Mouse (Mus musculus): ENCODE results near the gene Pus1. TPM values are rescaled to one million over a fixed set of nuclear protein-coding genes. Genes with fewer than 3 reads are reported as not detected.

Gene Pus1
- polyA plus RNA-seq (2015; fragmentation: Nextera tagmentation; extraction: Ambion mirVana), result 12.5 and 14.2 TPM in 2 replicates

DNA sequence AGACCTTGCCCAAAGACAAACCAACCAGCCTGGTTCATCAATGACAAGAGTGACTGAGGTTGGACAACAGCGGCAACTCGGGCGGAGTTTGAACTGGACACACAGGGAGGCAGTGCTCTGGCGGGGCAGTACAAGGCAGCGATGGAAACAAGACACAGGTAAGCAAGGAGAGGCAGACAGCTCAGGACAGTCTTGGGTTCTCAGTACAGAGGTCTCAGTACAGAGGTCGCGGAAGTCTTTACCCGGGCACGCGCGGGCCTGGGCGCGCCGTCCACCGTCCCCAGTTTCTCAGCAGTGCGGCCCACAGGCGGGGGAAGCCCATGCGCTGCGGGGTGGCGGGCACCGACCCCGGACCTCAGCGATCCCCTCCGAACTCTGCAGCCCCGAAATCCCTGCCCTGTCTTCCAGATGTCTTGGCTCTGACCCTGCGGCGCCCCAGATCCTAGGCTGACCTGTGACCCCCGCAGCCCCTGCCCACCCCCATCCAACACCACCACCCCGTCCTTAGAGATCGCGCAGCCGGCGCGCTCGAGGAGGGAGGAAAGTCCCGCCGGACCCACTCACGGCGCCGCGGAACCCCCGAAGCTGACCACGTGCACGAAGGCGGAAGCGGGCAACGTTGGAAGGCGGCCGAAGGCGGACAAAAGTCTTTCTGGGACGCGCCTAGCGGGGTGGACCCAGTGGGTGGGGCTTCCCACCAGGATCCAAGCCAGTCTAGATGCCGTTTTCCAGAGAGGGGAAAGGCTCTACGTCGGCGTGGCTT is at the start of gene Pus1:
Gene Pus1, minus strand, starts transcription at position 662 of the 763 bp plus-strand sequence.
- H3K9me3 ChIP-seq (ENCODE audit: low read length), result no peaks in the 10 kb centered on the region
- under 1% methylated on average over 57 of the region's 57 CpGs for WGBS
- H3K4me2 ChIP-seq (replicated peaks; ENCODE audit: low read depth, low read length), result peak within 1 kb of the TSS; percentile 97
- H3K36me3 ChIP-seq (ENCODE audit: insufficient read depth, low read length), result no peaks in the 10 kb centered on the region
- peak within 1 kb of the TSS; percentile 63 for H3K9ac ChIP-seq (replicated peaks; ENCODE audit: low read depth)
- ATAC-seq (peak; percentile 97), DNase-seq (ENCODE audit: low spot score) (peak; percentile 95)
- peak within 1 kb of the TSS; percentile 43; the same call in 1 of the 2 replicates for H3K27ac ChIP-seq (ENCODE audit: low read length)
- no peaks in the 10 kb centered on the region for H3K27me3 ChIP-seq (replicated peaks; ENCODE audit: insufficient read depth, low read length)
- H3K4me1 ChIP-seq (ENCODE audit: insufficient read depth, low read depth, low read length), result no peaks in the 10 kb centered on the region
- peak within 1 kb of the TSS; percentile 71 for H3K4me3 ChIP-seq (ENCODE audit: low read depth, low read length)
- TF ChIP-seq CTCF (IDR thresholded peaks at IDR 0.05) (no peak), EP300 (IDR thresholded peaks at IDR 0.05) (no peak)

DNA sequence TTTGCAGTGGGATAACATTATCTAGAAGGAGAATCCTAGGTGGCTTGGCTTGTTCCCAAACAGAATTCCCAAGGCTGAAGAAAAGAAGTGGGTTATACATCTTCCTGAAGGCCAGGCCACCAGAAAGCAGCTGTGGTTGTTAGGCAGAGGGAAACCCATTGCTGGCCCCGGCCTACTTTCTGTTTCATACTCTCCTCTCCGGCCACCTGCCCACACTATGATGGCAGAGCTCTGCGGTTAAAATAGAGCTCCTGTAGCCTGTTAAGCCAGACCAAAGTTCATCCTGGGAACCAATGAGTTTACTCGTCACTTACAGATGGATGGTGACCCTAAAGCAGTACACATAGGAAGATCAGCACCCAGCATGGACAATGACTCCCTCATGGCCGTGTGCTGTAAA is 47.1 kb upstream of the Pus1 start:
- Histone ChIP-seq H3K4me2 (replicated peaks; ENCODE audit: low read depth, low read length) (no peak overlapping the region), H3K9ac (replicated peaks; ENCODE audit: low read depth) (no peak overlapping the region), H3K27ac (ENCODE audit: low read length) (no peak overlapping the region), H3K4me3 (ENCODE audit: low read depth, low read length) (no peak overlapping the region), H3K9me3 (ENCODE audit: low read length) (no peaks in the 10 kb centered on the region), H3K36me3 (ENCODE audit: insufficient read depth, low read length) (no peaks in the 10 kb centered on the region), H3K27me3 (replicated peaks; ENCODE audit: insufficient read depth, low read length) (no peaks in the 10 kb centered on the region), H3K4me1 (ENCODE audit: insufficient read depth, low read depth, low read length) (no peaks in the 10 kb centered on the region)
- WGBS, result 93% methylated on average over 5 of the region's 5 CpGs
- no peak for ATAC-seq
- TF ChIP-seq CTCF (IDR thresholded peaks at IDR 0.05), result no peak
- no peak for TF ChIP-seq EP300 (IDR thresholded peaks at IDR 0.05)
- no peak for DNase-seq (ENCODE audit: low spot score)

DNA sequence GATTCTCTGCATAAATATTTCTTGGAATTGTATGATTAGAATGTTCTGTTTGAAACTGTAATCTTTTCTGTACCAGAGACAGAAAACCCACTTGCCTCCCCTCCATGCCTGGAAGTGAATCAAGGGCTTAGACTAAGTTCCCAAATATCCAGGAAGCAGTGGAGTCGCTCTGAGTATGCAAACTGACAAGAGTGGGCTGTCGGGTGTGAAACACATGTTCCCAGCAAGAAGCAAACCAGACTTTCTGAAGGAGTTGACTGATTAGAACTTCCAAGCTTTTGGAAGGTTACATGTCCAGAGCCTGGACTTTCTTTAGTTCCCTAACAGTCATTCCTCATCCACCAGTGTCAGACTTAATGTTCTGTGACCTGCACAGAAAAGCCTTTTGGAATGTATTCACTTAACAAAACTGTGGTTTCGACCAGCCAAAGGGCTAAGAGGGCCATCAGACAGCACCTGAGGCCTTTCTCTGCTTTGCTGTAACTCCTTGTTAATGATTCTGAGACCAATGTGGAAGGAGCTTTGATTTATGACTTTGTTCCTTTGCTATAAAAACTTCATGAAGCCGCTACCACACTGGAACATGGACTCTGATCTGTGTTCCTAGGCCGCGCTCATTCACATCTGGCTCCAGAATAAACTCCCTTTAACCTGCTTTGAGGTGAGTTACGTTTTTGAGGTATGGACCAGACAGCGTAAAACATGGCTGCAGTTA is 46.5 kb upstream of the Pus1 start:
- no peak for ATAC-seq
- H3K4me2 ChIP-seq (replicated peaks; ENCODE audit: low read depth, low read length), result no peak overlapping the region
- H3K36me3 ChIP-seq (ENCODE audit: insufficient read depth, low read length), result no peaks in the 10 kb centered on the region
- no peak for TF ChIP-seq EP300 (IDR thresholded peaks at IDR 0.05)
- no peak for TF ChIP-seq CTCF (IDR thresholded peaks at IDR 0.05)
- H3K27me3 ChIP-seq (replicated peaks; ENCODE audit: insufficient read depth, low read length), result no peaks in the 10 kb centered on the region
- WGBS, result 87% methylated on average over 8 of the region's 8 CpGs
- no peak overlapping the region for H3K4me3 ChIP-seq (ENCODE audit: low read depth, low read length)
- no peak for DNase-seq (ENCODE audit: low spot score)
- no peaks in the 10 kb centered on the region for H3K4me1 ChIP-seq (ENCODE audit: insufficient read depth, low read depth, low read length)
- H3K9ac ChIP-seq (replicated peaks; ENCODE audit: low read depth), result no peak overlapping the region
- no peak overlapping the region for H3K27ac ChIP-seq (ENCODE audit: low read length)
- H3K9me3 ChIP-seq (ENCODE audit: low read length), result no peaks in the 10 kb centered on the region

DNA sequence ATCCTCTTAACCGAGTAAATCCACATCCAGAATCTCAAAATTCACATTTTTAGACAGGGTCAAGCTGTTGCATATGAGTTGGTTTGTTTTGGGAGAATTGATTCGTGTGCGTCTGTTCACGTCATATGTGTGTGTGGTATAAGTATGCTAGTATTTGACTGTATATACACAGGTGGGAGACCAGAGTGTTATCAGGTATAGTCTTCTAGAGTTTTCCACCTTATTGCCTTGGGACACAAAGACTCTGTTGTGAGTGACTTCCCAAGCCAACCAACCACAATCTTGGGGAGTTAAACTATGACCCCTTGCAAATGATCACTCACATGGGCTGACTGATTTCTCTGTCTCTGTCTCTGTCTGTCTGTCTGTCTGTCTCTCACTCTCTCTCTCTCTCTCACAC is 44.0 kb upstream of the Pus1 start:
- Histone ChIP-seq H3K27ac (ENCODE audit: low read length) (no peak overlapping the region), H3K4me2 (replicated peaks; ENCODE audit: low read depth, low read length) (no peak overlapping the region), H3K27me3 (replicated peaks; ENCODE audit: insufficient read depth, low read length) (no peaks in the 10 kb centered on the region), H3K4me3 (ENCODE audit: low read depth, low read length) (no peak overlapping the region), H3K36me3 (ENCODE audit: insufficient read depth, low read length) (no peaks in the 10 kb centered on the region), H3K9ac (replicated peaks; ENCODE audit: low read depth) (no peak overlapping the region), H3K4me1 (ENCODE audit: insufficient read depth, low read depth, low read length) (no peaks in the 10 kb centered on the region), H3K9me3 (ENCODE audit: low read length) (no peaks in the 10 kb centered on the region)
- DNase-seq (ENCODE audit: low spot score), result no peak
- no peak for ATAC-seq
- WGBS, result 65% methylated on average over 4 of the region's 4 CpGs
- no peak for TF ChIP-seq EP300 (IDR thresholded peaks at IDR 0.05)
- TF ChIP-seq CTCF (IDR thresholded peaks at IDR 0.05), result no peak

DNA sequence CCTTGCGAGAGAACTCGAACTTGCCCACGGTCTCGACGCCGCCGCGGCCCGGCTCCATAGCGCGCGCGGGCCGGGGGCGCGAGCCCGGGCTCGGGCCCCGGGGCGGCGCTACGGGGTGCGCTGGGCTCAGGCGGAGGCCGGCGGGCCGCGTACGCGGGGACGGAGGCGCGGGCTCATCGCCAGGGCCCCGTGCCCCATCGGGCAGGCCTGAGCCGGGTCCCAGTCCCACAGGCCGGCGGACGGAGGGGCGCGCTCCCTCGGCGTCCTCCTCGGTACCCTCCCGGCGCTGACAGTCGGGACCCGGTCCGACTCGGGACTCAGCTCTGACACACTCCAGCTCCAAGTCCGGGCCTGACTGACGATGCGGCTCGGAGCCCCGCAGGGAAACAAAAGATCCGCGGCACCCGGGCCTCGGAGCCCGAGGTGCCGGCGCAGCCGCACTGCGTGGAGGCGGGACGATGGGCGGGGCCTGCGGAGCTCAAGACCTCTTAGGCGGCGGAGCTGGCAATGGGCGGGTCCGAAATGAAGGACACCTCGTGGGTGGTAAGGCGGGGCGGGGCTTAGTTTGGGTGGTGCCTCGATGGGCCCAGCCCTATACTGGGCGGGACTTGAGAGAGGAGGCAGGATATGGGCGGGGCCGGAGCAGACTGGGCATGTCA is 29.3 kb upstream of the Pus1 start, which contains the start of gene Ulk1:
Gene Ulk1, minus strand, starts transcription at position 431 of the 659 bp plus-strand sequence.
- H3K27ac ChIP-seq (ENCODE audit: low read length), result peak within 1 kb of the TSS; percentile 94
- TF ChIP-seq CTCF (IDR thresholded peaks at IDR 0.05) (no peak), EP300 (IDR thresholded peaks at IDR 0.05) (no peak)
- WGBS, result 3% methylated on average over 65 of the region's 80 CpGs
- peak within 1 kb of the TSS; percentile 95 for H3K4me2 ChIP-seq (replicated peaks; ENCODE audit: low read depth, low read length)
- no peaks in the 10 kb centered on the region for H3K9me3 ChIP-seq (ENCODE audit: low read length)
- H3K9ac ChIP-seq (replicated peaks; ENCODE audit: low read depth), result peak within 1 kb of the TSS; percentile 95
- peaks cover 6% of the 10 kb centered on the region; the same call in 1 of the 2 replicates for H3K36me3 ChIP-seq (ENCODE audit: insufficient read depth, low read length)
- DNase-seq (ENCODE audit: low spot score) (peak; percentile 99), ATAC-seq (peak; percentile 94)
- H3K4me3 ChIP-seq (ENCODE audit: low read depth, low read length), result peak within 1 kb of the TSS; percentile 97
- peaks cover 7% of the 10 kb centered on the region; the same call in 1 of the 2 replicates for H3K4me1 ChIP-seq (ENCODE audit: insufficient read depth, low read depth, low read length)
- H3K27me3 ChIP-seq (replicated peaks; ENCODE audit: insufficient read depth, low read length), result no peaks in the 10 kb centered on the region
